Mouse (Mus musculus): ENCODE results near the gene Rnf41.
A peak's percentile ranks its signal among the peaks of the same experiment; 100 is the strongest.

Rnf41 gene

DNA sequence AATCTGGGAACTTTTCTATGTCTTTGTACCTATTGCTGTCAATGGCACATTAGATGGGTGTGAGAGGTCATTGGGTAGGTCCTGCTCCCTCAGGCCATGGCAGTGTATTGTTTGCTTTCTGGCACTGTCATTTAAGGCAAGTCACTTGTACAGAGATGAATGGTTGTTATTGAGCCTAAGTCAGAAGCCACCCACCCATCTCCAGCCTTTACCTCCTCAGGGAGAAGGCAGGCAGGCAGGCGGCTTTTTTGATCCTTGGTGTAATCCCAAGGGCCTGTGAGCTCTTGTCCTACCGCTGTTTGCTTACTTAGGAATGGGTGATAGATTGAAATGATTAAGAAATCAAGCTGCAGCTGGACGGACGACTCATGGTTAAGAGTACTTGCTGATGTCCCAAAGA, 18.0 kb downstream of the Rnf41 start:
- DNase-seq (ENCODE audit: low spot score) = no peak

DNA sequence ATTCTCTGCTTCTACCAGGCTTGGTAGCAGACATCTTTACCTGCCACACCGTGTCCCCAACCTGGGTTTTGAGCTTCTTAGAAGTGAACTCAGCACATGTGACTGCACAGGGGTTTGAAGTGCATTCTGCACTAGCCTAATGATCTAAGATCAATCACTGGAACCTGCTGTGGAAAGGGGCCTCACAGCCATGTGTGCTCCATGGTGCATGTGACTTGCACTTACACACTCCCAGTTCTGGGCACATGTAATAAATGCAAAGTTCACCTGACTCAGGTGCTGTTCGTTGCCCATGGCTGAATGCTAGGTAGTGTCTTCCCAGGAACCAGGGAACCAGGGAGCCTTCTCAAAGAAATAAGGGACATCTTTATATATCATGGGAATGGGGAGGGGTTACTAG, 22.0 kb downstream of the Rnf41 start:
- no peak for DNase-seq (ENCODE audit: low spot score)

DNA sequence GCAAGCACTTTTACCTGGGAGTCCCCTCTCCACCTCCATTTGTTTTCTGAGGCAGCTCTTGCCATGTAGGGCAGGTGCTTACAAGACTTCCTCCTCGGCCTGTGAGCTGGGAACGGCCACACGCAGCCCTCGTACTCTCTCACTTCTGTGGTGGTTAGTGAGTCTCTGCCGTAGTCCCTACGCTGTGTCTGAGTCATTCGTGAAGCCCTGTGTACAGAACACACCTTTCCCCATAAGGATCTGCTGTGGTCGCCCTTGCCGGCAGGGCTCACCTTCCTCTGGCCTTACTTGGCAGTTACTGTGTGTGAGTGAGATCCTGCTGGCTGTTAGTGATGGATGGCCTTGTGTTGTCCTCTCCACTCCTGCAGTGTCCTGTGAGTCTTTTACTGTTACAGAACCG, 23.2 kb downstream of the Rnf41 start:
- no peak for DNase-seq (ENCODE audit: low spot score)

DNA sequence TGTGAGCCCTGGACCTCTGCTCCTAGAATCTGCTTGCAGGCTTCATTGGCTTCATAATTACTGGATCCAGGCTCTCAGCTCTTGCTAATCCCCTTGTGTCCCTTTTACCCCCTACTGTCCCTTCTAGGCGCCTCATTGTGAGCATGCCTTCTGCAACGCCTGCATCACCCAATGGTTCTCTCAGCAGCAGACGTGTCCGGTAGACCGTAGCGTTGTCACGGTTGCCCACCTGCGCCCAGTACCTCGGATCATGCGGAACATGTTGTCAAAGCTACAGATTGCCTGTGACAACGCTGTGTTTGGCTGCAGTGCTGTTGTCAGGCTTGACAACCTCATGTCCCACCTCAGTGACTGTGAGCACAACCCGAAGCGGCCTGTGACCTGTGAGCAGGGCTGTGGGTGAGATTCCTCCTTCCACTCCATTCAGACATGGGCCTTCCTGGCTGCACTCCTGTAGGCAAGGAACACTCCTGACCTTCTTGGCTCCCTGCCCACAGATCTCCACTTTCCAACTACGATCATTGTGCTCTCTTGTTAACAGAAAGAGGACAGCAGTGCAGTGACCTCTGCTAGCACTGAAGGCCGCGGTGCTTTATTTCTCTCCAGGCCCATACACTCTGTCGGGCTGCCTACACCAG, 23.8 kb downstream of the Rnf41 start:
- no peak for DNase-seq (ENCODE audit: low spot score)

DNA sequence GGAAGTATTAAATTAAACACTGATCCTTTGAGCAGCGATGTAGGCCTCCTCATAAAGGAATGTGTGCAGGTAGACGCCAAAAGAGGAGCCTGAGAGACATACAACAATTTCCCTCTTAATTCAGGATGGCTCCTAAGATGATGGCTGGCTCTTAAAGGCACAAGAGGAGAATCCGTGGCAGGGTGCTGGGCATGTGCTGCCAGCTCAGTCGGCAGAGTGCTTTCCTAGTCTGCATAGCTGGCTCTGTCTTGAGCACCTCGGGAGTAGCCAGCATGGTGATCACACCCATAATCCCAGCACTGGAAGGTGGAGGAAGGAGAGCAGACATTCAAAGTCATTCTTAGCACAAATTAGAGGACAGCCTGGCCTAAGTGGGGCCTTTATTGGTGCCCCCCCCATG, 24.4 kb downstream of the Rnf41 start:
- DNase-seq (ENCODE audit: low spot score) = no peak

DNA sequence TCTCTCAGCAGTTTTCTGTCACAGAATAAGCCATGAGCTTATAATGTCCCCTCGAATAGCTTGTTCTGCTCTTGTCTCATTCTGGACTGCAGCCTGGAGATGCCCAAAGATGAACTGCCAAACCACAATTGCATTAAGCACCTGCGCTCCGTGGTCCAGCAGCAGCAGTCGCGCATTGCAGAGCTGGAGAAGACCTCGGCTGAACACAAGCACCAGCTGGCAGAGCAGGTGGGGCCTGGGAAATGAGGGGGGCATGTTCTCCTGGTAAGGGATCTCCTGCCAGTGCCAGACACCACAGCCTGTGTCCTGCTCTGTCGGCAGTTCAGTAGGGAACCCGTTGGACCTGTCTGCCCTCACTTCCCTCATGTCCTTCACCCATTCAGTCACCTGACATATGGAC, 24.9 kb downstream of the Rnf41 start:
- no peak for DNase-seq (ENCODE audit: low spot score)

DNA sequence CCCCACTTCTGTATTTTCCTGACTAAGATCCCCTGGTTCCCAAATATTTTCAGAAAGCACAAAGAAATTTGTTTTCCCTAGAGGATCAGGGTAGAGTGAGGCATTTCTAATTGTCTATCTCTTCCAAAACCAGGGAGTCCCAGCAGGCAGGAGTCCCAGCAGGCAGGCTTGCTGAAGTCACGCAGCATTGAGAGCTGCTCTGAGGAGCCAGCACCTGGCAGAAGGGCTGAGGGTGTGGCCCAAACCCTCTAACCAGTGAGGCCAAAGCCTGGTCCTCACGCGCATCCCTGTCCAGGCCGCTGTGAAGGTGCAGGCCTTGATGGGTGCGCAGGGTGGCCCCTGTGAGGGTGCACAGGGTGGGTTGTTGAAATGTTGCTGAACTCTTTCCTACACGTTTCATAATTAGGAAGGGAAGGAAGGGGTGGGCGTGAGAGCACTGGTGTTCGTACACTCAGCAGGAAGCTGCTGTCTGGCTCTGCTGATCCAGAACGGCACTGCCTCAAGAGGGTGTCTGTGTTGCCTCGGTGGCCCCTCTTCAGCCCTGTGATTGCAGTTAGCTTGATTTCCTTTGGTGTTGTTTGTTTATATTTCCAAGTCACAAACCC, 27.3 kb downstream of the Rnf41 start:
- DNase-seq (ENCODE audit: low spot score) = no peak

DNA sequence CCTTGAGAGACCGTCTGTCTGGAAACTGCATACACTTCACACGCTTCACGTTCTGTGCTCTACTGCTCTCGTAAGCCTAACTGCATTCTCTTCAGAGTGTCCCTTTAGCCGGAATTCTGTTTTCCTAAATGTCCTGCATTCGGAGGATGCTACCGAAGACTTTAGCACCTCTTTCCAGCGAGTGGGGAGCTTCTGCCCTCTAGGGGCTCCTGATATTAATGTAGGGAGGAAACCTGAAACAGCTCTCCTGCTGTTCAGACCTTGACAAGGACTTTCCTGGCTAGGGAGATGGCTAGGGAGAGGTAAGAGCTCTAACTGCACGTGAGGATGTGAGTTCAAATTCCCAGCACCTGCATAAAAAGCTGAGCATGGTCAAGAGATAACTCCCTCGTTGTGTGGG, 28.9 kb downstream of the Rnf41 start:
- DNase-seq (ENCODE audit: low spot score) = no peak

DNA sequence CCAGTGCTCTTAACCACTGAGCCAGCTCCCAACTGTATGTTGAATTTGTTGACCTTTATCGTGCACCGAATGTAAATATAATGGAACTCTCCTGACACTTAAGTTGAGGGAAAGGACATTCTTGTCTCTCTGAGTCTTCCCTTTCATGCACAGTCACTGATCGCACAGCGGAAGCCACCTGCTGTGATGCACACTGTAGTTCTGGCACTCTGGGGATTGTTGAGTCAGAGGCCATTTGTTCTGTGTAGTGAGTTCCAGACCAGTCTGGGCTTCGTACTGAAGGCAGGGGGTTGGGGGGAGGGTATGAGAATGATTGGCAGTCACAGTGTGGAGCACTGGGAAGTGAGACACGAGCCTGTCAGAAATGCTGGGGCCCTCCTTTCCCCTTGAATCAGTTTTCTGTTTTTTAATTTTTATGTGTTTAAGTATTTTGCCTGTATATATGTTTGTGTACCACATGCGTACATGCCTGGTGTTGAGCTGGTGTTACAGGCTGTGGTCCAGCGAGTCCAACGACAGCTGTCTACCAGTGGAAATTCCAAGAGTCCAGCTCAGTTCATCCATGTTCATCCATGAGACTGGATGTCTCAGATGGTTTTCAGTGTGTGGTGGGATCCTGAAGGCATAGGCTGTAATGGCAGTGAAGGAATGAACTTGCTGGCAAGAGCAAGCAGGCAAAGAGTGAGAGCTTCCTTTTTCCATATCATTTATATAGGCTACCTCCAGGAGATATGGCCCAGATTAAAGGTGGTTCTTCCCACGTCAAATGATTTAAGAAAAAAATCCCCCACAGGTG, 30.1 kb downstream of the Rnf41 start:
- no peak for DNase-seq (ENCODE audit: low spot score)

DNA sequence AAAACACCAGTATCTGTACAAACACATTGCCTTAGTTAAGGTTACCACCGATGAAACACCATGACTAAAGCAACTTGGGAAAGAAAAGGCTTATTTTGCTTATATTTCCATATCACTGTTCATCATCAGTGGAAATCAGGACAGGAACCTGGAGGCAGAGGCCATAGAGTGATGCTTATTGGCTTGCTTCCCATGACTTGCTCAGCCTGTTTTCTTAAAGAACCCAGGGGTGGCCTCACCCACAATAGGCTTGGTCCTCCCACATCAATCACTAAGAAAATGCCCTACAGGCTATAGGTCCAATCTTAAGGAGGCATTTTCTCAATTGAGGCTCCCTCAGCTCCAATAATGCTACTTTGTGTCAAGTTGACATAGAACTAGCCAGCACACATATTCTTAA, 31.3 kb downstream of the Rnf41 start:
- no peak for DNase-seq (ENCODE audit: low spot score)

DNA sequence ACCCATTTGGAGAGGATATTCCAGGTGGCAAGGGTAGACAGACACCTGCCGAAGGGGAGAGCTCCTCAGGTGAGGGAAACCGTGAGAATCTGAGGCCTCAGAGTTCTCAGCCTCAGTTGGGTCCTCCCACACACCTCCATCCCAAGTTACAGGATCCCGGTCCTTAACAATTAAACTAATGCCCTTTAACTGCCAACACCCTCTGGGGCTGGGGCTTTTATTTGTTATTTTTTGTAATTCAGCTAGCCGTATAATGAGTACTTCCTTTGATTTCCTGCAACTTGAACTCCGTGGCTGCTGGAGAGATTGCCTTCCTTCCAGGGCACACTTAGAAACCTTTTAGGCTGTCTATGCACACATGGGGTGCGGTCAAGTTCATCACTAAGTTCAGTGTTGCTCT, 32.9 kb downstream of the Rnf41 start:
- no peak for DNase-seq (ENCODE audit: low spot score)

DNA sequence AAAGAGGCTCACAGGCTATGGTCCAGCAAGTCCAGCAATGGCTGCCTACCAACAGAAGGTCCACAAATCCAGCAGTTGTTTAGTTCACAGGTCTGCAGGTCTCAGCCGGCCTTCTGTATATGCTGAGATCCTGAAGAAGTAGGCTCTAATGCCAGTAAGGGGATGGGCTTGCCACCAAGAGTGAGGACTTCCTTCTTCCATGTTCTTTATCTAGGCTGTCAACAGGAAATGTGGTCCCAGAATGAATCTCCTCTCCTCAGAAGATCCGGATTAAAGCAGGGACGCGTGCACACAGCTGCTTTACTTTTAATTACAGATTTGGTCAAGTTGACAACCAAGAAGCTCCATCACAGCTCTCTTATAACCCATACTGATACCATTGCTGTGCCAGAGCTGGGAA, 34.0 kb downstream of the Rnf41 start:
- no peak for DNase-seq (ENCODE audit: low spot score)

DNA sequence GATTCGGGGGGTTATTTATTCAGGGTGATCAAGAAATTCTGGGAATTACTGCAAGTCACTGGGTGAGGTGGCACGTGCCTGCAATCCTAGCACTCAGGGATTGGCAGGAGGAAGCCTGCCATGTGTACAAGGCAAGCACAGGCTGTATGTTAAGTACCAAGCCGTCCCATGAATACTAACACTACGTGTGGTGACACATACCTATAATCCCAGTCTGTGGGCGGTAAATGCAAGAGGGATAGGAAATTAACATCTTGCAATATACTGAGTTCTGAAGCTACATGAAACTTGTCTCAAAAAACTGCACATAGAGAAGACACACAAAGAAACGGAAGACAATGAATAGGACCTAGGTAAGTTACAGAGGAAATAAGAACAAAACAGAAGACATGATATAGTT, 39.6 kb downstream of the Rnf41 start:
- DNase-seq (ENCODE audit: low spot score) = no peak

DNA sequence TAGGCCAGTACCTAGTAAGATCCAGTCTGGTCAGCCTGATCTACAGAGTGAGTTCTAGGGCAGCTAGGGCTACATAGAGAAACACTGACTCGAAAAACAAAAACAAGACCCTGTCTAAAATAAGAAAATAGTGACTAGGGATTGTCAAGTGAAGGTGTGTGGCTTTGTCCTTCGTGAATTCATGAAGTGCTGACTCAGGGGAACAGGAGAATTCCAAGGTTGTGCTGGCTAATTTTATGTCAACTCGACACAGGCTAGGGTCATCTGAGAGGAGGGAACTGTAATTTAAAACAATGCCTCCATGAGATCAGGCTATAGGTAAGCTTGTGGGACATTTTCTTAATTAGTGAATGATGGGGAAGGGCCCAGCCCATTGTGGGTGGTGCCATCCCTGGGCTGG, 43.0 kb downstream of the Rnf41 start:
- no peak for DNase-seq (ENCODE audit: low spot score)

DNA sequence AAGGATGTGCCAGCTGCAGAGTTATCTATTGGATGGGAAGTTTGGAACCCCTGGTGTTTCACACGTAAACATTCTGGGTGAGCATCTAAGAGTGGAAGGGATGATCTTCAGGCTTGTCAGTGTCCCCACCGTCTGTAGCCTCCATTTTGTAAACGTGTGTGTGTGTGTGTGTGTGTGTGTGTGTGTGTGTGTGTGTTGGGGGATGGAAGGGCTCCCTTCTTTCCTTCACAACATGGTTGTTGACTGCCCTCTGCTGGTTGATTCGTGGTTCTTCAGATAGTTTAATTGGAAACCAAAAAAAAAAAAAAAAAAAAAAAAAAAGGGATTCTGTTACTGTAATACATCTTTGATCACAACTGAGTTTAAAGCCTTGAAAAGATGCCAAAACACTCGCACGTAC, 43.8 kb downstream of the Rnf41 start:
- peak; percentile 21 for DNase-seq (ENCODE audit: low spot score)

DNA sequence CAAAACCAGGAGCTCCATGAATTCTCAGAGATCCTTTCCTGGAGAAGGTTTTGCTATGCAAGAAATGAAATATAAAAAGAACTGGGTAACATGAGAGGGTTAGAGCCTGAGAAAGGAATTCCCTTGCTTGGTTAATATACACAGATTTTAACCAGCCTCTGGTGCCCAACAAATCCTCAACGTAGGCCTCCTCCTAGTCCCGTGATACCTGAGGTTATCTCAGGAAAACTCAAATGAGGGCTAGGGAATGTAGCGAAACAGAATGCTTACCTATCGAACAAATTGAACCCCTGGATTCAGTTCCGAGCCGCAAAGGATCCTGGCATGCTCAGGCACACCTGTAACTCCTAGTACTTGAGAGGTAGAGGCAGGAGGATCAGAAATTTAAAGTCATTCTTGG, 46.2 kb downstream of the Rnf41 start:
- no peak for DNase-seq (ENCODE audit: low spot score)

DNA sequence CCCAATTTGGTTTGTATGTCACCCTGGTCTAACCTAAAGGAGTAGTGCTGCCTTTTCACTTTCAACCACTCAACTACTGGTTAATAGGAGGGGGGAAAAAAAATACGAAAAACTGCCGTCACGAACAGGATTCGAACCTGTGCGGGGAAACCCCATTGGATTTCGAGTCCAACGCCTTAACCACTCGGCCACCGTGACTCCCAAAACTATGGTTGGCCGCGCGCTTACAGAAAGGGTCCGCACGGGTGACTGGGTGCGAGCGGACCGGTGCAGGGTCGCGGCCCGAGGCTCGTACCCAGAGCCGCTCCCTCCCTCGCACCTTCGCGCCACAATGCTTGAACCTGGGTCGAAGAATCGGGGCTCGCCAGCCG, 46.9 kb downstream of the Rnf41 start:
- peak; percentile 99 for DNase-seq (ENCODE audit: low spot score)

DNA sequence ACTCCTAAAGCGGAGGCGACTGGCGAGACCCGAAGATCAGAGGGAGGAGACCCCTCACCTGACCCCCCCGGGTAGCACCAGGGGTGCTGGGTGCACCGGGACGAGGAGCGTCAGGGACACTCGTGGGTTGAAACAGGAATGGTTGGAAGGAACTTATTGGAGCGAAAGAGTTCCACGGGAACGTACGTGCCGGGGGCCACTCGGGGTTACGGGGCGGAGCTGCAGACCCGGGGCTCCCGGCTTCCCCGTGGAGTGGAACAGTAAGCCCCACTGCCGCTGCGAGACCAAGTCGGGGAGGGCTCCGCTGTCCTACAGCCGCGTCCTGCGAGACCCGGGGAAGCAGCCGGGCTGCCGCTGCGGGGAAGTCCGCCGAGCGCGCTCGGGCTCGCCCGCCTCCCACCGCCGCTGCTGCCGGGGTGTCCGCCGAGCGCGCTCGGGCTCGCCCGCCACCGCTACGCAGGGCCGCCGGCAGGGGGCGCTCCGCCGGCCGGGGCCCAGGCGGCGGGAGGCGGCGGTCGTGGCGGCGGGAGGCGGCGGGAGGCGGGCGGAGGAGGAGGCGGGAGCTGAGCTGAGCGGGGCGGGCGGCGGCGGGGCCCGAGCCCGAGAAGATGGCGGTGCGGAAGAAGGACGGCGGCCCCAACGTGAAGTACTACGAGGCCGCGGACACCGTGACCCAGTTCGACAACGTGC, 47.4 kb downstream of the Rnf41 start, which contains the start of gene Smarcc2:
Gene Smarcc2, plus strand, starts transcription at position 530 of the 690 bp plus-strand sequence.
- DNase-seq (ENCODE audit: low spot score) = peak; percentile 69

DNA sequence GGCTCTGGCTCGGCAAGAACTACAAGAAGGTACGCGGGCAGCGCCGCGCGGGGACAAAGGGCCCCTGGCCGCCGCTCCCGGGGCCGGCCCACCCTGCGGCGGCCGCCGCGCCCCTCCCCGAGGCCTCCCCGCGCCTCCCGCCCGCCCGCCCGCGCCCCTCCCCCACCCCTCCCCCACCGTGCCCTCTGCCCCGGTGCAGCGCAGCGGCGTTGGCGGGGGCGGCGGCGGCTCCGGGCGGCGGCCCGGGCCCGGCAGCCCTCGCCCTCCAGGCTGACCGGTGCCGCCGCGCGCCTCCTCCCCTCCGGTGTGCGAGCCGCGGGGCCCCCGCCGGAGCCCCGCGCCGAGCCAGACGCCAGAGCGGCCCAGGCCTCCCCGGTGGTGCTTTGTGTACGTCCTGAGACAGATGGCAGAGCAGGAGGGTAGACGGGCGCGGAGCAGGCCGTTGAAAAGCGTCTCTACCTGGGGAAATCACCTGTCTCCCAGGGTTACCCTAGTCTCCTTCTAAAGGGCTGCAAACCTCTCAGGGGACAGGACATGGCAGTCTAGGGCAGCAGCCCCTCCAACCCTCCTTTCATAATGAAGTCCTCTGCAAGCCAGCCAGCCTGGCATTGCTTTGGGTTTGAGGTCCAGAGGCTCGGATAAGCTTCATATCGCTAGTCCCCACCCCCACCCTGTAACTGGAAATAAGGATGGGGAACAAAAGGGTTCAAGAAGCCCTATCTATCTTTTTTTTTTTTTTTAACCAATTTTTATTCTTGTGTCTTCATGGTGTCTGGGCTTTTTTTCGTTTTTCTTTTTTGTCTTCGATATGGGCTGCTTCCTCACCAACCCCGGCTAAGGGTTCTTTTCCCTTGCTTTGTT, 48.2 kb downstream of the Rnf41 start:
- DNase-seq (ENCODE audit: low spot score) = peak; percentile 19

DNA sequence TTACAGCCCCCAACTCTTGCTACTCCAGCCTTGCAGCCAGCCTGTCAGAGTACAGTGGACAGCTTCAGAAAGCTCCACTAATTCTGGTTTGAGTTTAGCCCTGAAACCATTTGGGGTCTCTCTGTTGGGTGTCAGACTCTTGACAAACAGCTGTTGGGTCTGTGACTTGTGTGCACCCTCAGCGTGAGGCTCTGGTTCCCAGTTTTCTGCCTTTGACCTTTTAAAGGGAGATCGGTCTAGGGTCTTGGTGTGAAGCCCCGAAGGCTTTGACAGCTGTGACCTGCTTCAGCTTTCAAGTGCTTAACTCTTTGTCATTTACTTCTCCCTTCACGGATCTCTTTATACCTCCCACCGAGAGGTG, 48.8 kb downstream of the Rnf41 start:
- no peak for DNase-seq (ENCODE audit: low spot score)

DNA sequence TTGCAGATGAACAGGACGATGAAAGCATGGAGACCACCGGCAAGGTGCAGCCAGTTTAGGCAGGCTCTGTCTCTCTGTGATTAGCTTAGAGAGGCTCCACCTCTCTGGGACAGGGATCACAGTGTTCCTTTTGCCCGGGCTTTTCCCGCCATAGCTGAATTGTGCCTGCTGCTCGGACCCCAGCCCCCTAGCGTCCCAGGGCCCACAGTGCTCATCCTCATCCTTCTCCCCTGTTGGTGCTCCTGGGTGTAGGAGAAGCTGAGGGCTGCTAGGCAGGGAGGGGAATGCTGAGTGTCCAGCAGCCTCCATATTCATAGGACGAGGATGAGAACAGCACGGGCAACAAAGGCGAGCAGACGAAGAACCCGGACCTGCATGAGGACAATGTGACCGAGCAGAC, 62.9 kb downstream of the Rnf41 start:
- DNase-seq (ENCODE audit: low spot score) = no peak

DNA sequence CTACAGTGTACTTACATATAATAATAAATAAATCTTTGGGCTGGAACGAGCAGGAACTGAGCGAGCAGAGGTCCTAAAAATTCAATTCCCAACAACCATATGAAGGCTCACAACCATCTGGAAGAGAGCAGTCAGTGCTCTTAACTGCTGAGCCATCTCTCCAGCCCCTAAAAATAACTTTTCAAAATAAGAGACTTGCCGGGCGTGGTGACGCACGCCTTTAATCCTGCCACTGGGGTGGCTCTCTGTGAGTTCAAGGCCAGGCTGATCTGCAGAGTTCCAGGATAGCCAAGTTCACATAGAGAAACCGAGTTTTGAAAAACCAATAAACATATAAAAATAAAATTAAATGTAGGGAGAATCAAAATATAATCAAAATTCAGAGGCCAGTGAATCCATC, 74.9 kb downstream of the Rnf41 start:
- DNase-seq (ENCODE audit: low spot score) = no peak

All from ovary, postnatal 10 days (tissue).